Mouse (Mus musculus) gastrocnemius, postnatal 36 days (tissue): ENCODE results near the gene Traf2. TPM values are rescaled to one million over a fixed set of nuclear protein-coding genes. Genes with fewer than 3 reads are reported as not detected.

Experiments
- DNase-seq, 2 experiments: peaks; one replicate each; pipeline ENCODE4 v3.0.0; 2022
- intact Hi-C: fragments of 180-260 bp; cut with DNase I; formaldehyde crosslinking; loops from one replicate; pipeline ENCODE4 v1.15.1; 2025
- long read RNA-seq, 2 experiments: library from polyadenylated mRNA; stranded (forward); transcript quantifications; one replicate each; pipeline ENCODE4 v2.0.0; 2021
- total RNA-seq, 2 experiments: library from RNA; stranded (reverse); gene quantifications; 2 replicates each; pipeline ENCODE4 v1.2.3; 2021

Traf2 gene
- 10 to 100 TPM in 1 of 2 experiments, 1 to 10 TPM in 1; 9.8 to 11.5 TPM for total RNA-seq
- long read RNA-seq, experiment 1, transcript Traf2-201 (11 exons, 3,044 nt) = major isoform, 8 of 13 reads
- long read RNA-seq, experiment 1, partial matches to known transcripts = 3 of 13 reads
- long read RNA-seq, experiment 1, other reads (novel, unspliced or antisense) = 2 of 13 reads
- long read RNA-seq, experiment 2, transcript Traf2-201 (11 exons, 3,044 nt) = major isoform, 14 of 22 reads
- long read RNA-seq, experiment 2, partial matches to known transcripts = 4 of 22 reads
- long read RNA-seq, experiment 2, other reads (novel, unspliced or antisense) = 4 of 22 reads

DNA sequence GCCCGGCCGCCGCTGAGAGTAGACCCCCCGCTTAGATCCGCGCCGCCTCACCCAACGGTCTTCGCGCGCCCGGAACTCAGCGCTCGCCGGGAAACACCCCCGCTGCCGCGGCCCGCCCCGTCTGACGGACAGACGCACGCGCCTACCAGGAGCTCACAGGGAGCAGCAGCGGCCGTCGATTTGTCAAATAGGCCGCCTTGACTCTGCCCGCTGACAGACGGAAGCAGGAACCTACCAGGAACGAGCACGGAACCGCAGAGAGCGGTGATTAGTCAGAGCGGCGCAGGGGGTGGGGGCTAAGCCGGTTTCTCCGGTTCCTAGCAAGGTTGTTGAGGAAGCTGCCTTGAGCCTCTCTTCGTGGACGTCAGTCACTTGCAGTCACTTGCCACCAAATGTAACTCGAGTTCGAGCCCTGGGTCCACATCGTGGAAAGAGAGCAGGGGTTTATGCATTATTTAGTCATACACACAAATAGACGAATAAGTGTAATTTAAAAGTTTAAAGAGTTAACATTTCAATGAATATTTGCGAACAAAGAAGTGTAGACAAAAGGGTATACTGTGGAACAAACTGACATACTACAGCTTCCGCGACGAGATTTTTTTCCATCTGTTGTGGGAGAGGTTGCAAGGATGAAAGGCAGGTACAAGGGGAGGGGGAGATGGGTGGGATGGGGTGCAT, at the start of gene Traf2:
Gene Traf2 (minus strand): TSS at position 130 of the 681 bp plus-strand sequence.
- intact Hi-C loops = no loop called here
- peak; percentile 97 to 99 for DNase-seq

DNA sequence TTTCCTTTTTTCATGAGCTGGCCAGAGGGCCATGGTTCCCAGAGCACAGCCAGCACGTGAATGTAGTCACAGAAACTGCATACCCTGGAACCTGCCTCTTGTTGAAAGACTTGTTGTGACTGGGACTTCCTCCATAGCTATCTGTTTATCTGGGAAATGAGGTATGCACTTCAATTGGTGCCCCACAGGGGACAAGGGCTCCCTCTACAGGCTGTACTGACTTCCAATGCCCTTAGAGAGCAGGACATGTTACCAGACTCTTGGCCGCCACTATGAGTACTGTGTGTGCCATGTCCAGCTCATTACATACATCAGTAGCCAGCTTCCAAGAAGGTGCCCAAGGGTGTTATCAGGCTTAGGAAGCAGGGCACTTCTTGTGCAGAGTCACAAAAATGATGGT, 45.1 kb upstream of the Traf2 start:
- intact Hi-C loops = no loop called here
- DNase-seq = no peak

DNA sequence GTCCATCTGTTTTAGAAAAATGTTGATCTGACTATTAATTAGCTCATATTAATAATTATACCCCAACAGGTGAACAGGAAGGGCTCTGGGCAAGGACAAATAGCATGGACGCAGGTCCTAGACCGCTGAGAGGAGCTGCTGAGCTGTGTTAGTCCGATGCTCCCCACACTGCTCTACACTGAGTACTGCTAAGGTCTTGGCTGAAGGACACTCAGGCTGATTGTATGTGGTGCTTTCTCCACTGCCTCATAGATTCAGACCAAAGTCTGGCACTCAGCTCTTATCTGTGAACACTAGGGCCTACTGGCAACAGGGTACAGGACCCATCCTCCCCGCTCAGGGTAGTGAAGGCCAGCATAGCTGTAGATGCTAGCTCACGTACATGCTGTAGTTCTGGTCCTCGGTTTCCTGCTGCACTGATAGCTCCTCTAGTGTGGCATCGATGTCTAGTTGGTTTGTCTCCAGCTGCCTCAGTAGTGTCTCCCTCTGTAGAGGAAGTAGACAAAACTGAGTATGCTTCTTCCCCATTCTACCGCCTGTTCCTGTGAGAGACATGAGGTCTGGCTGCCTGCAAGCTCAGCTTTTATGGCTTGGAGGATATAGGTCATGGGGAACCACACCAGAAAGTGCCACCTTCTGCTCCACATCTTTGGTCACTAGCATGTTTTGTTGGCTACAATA, 41.6 kb upstream of the Traf2 start:
- DNase-seq = no peak
- intact Hi-C loops = no loop called here

DNA sequence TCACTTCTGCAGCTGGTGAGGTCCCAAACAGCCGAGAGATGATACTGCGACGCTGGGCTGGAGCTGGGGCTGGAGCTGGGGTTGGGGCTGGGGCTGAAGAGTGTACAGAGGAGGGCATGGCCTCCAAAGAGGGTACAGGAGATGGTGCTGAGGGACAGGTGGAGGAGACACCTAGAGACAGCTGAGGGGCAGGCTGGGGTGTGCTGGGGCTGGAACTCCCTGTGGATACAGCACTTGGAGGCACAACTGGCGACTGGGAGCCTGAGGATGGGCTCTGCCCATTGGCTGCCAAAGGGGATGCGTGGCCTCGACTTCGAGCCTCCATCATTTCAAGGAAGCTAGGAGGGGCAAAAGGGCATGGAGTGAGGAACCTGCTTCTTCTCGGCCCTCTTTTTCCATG, 40.5 kb upstream of the Traf2 start:
- no peak for DNase-seq
- intact Hi-C loops = no loop called here

DNA sequence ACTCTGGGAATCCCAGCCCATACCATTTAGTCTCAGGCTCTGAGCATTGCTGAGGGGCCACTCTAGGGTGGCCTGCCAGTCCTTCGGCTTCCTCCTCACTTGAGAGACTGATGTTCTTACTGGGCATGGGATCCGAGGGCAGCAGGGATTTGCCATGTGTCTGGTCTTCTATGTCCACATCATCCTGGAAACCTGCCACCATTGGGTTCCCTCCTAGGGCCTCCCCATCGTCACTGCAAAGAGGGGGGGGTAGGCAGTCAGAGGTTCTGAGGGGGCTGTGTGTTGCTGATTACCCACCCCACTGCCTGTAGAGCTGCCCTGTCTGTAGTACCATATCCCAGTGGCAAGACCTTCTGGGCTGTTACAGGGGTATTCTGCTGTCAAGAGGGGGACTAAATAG, 38.9 kb upstream of the Traf2 start:
- DNase-seq = no peak
- intact Hi-C loops = no loop called here

DNA sequence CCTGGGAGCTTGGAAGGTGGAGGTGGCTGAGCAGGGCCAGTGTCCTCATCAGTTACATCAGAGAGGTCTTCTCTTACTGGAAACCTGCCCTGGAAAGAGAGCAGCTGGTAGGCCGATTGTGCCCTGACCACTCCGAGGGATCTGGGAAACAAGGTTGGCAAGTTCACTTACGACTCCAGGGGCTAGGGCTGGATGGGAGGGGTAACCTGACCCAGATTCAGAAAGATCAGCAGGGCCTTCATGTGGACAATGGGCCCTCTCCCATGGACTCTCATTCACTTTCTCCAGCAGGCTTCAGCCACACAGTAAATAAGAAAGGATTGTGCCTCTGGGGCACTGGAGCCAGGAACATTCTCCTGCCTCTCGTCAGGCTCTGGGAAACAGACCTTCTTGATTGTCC, 38.1 kb upstream of the Traf2 start:
- no peak for DNase-seq
- intact Hi-C loops = no loop called here

DNA sequence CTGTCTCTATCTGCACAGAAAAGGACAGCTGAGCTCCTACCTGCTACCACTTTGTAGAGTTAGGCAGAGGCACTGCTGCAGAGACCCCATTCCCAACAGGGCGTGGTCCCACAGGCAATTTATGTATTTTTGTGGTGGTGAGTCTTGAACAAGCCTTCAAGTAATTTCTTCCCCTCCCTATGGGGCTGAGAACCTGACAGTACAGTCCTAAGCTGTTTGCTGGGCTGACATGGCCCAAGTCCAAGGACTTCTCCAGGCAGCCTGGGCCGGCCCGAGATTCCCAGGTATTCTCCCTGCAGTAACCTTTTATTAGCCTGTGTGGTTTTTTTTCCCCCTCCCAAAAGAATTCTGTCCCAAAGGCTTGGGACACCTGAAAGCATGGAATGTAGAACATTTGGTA, 37.4 kb upstream of the Traf2 start:
- intact Hi-C loops = no loop called here
- no peak for DNase-seq

DNA sequence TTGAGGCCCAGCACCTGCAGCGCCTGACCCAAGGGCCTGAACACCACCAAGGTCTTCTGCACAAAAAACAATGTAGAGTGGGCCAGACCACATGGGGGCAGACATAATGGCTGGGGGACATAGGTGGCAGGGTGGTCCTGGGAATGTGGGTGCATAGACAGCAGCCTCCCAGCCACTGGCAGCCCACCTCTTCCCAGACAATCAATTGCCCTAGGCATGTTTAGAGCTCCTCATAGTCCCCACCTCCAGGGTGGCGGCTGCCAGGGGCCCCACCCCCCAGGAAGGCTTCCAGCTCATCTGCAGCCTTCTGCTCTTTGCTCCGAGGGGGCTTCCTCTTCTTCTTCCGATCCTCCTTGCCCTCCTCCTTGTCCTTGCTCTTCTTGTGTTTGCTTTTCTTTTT, 36.8 kb upstream of the Traf2 start:
- intact Hi-C loops = no loop called here
- no peak for DNase-seq

DNA sequence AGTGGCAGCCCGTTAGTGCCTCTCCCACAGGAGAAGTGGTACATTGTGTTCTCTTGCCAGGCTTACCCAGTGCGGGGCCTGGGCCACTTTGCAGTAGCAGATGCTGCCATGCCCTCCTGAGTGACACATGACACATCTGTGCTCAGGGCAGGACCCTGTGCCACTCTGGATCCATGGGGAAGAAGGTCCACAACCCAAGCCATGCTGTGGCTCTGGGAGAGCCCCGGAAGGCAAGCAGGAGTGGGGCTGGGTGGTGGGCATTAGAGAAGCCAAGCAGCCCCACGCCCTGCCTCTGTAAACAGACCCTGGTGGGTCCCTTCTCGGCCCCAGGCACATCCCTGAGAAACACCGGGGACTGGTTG, 36.4 kb upstream of the Traf2 start:
- no peak for DNase-seq
- intact Hi-C loops = no loop called here

DNA sequence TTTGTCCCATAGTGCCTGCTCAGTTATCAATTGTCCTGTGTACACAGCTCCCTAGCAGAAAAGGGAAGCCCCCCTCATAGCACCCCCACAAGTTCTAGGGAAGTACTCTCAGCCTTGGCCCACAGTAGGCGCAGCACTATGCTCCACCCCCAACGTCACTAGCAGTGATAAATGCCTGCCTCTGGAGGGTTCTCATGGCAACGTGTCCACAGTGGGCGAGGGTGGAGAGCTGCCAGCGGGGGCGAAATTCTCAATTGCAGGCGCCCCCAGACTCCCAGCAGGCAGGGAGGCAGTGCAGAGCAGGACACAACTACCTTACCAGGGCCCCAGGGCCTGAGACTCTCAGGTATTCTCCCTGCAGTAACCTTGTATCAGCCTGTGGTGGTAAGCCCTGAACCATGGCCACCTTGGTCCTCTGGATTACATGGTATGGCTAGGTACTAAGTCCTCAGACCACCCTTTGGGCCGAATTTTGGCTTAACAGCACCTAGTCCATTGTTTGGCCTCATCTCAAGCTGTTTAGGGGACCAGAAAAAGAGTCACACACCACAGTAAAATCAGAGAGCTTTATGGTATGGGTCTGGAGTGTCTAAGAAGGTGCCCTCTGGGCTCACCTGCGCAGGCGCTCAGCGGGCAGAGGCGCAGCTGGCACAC, 35.9 kb upstream of the Traf2 start:
- intact Hi-C loops = no loop called here
- no peak for DNase-seq

DNA sequence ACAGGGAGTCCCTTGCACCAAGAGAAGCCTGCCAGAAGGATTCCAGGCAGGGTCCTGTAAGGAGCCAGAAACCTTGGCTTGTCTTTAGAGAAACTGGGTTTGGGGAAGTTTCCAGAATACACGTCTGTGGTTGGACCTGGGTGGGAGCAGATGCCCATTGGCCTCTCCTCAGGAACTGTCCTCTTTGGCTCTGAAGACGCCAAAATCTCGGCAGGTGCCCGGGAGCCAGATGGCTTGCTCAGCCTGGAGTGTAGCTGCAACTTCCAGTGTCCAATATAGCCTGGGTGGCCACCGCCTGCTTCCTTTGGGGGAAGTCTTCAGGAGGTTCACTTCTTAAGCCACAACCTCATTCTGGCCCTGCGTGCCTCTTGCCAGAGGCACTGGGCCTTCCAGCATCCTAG, 35.2 kb upstream of the Traf2 start:
- intact Hi-C loops = no loop called here

DNA sequence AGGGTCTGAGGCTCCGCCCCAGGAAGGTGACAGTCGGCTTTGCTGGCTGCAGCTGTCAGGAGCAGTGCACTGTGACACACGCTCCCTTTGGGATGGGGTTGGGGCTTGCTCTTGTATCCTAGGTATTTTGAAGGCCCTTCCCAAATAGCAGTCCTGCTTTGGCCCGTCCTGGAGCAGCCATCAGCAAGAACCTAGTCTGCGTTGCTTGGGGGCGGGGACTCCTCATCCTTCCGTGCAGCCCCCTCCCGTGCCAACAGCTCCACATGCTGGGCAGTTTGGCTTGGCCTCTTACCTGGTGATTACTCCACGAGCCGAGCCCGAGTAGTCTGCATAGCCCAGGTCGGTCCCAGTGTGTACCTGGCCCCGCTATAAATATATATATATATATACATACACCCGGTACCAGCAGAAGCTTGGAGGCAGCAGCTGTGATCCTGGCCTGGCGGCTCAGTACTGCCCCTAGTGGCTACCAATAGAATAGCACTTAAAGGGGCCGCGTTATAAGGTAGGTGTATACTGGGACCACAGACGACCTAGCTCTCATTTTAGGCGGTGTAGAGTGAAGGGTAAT, 34.6 kb upstream of the Traf2 start, which contains the start of gene Ajm1:
Gene Ajm1 (minus strand): TSS at position 464 of the 571 bp plus-strand sequence.
- intact Hi-C loops = no loop called here
- no peak for DNase-seq

More for the DNA sequence above, 35.2 kb upstream of the Traf2 start:
- no peak for DNase-seq

DNA sequence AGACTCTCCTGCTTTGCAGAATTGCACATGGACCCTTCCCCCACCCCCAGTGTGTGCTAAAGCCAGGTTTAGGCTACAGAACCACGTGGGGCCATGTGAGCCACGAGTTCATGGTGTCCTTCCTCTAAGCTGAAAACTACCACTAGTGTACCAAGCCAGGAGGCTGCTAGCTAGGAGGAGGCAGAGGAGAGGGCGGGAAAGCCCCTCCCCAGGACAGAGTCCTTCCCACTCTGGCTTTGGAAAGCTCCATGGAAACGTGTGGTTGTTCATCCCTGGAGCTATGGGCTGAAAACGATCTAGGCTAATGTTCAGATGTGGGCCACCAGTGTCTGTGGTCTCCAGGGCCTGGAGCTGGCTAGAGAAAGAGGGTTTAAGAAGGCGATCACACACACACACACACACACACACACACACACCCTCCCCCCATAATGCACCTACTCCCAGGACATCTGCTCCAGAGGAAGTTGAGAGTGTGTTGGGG, 33.9 kb upstream of the Traf2 start:
- no peak for DNase-seq
- intact Hi-C loops = no loop called here

DNA sequence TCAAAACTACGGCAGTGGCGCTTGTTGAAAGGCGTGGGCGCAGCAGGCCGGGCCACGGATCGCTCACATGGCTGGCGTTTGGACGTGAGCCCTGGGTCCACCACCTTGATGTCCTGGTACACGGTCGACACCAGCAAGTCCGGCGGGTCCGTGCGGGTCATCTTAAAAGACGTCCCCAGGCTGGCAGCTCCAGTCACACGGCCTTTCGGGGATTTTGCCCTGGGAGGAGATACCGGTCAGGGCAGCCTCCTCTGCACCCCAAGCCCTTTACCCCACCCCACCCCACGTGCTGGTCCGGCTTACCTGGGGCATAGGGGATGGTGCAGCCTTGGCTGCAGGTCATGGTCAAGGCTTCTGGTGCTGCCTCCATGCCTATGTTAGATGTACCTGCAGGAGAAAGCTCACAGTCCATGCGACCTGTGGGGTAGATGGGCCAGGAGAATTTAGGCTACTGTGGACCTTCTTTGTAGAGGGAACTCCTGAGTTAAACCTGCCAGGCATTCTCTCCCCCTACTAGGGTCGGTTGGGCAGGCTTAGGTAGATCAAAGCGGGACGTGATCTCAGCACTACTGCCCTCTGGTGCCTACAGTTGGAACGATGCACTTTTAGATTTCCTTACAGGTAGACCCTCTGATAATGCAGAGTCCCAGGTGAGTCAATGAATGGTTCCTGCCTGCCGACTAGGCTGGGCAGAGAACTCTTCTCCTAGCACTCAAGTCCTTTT, 33.2 kb upstream of the Traf2 start:
- DNase-seq = no peak
- intact Hi-C loops = loop anchor here (5.0 kb wide), 1 partner anchor 158 kb away; the partner anchor contains the start of gene Fut7

DNA sequence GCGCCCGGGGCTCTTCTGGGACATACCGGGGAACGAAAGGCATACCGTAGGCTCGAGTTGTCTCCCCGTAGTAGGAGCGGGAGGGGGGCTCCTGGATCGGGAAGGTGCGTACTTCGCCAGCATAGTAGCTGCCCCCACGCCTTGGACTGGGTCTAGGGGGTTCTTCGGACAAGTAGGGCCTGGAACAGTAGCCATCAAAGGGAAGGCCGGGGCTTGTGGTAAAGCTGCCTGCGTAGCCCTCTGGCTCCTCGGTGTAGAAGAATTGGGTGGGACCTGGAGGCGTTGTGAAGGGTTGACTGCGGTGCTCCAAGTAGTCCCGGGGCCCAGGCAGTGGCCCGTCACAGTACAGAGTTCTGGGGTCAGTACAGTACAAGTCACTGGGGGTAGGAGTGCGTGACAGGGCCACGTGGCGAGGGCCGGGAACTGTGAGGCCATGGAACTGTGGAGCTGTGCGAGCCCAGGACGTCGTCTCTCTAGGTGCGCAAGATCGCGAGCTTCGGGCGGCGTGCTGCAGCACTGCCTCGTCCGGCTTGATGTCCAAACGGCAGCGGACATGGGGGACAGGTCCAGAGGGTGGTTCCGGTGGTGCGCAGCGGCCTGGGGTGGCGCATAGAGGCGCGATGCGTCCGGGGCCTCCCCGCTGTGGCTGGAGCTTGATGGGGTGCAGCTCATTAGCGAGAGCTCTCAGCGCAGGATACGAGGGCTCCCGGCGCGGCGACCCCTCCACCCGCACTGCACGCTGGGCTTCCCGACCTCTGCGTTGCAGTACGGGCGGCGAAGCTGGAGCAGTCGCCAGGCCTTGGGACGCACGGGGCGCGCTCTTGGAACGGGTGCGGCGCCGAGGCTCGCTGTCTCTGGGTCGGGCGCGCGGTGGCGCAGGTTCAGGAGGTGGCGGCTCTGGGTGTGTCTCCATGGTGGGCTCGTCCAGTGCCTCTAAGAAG, 32.3 kb upstream of the Traf2 start:
- no peak for DNase-seq
- intact Hi-C loops = loop anchor here (5.0 kb wide), 1 partner anchor 157 kb away; the partner anchor contains the start of gene Fut7

DNA sequence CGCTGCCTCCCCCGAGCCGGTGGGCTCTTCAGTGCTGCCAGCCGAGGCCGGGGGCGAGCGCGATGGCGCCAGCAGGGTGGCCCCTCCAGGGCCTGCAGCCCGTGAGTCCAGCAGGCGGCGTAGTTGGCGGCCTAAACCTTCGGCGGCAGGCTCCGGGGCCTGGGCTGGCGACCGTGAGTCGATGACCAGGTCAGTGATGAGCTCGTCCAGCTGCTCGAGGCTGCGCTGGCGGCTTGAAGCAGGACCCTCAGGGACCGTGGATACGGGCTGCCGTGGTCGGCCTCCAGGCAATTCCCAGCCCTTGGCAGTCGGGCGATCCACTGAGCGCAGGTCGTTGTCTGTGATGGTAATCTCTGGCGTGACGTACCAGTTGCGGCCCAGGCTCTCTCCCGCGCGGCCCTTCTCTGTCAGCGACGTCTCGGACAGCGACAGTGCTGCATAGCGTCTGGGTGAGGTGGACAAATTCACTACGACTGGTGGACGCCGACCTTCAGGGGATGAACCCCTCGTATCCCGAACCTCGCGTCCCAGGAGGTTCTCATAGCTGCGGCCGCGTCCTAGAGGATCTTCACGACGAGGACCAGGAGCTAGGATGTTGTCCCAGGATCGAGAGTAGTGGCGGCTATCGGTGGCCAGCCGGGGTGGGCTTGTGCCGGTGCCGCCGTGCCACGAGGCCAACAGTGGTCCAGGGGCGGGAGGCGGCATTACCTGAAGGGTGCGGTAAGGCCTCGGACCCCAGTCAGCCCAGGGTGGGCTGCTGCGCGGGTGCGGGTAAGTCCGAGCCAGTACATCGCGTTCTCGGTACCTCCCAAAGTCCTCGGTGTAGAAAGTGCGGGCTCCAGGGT, 31.4 kb upstream of the Traf2 start:
- intact Hi-C loops = loop anchor here (5.0 kb wide), 1 partner anchor 156 kb away; the partner anchor contains the start of gene Fut7

DNA sequence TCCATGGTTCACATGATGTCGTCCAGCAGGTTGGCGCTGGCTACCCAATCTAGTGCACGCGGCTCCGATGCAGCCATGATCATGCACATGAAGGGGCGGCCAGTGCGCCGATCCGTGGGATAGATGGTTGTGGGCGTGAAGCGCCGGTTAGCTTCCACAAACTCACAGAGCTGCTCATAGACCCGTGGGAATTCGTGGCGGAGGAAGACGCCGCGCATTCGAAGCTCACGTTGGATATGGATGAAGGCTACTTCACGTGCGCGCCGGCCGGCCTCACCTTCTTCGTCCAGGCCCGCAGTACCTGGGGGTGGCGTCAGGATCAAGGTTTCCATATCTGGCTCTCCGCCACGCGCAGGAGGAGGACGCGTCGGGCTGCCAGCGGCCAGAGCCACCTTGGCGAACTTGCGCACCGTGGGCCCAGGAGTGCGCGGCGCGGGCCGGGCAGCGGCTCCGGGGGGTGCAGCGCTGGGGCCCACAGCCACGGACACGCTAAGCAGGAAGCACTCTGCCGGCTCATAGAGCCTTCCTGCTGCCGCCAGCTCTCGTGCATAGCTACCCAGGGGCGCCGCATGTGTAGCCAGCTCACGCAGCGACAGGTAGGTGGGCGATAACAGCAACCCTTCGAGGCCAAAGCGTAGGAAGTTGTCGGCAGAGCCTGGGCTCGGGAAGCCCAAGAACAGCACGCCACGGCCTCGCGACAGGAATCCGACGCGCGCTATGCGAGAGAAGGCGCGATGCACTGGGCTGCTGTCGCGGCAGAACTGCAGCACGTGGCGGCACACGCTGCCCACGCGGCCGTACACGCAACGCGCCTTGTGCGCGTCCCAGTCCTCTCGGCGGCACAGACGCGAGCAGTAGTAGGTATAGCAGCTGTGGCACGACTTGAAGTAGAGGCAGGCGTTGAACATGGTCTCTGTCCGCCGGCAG, 30.5 kb upstream of the Traf2 start:
- DNase-seq = no peak
- intact Hi-C loops = loop anchor here (5.0 kb wide), 1 partner anchor 155 kb away; the partner anchor contains the start of gene Fut7

More for the DNA sequence above, 31.4 kb upstream of the Traf2 start:
- DNase-seq = no peak
